In the genomic region with DNA sequence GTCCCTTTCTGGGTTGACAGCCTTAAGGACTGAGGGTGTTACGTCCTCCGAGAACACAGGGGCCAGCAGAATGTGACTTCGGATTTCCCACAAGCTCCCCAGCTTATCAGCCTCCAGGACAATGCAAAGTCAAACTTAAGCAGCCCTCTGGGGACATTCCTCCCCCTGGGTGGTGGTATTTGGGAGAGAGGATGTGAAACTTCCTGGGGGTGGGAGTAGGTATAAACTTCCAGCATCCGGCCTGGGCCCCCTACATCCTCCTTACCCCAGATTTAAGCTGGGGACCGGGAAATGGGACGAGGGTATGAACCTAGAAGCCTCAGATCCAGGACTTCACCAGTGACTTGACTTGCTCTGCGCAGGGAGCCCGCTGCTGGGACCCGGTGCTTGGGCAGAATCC, we compare ENCODE assay signal across 9 mouse cellular contexts. TPM values are rescaled to one million over a fixed set of nuclear protein-coding genes. Genes with fewer than 3 reads are reported as not detected.
DNase-seq lines count a peak whose midpoint lies in the region; ATAC-seq and TF ChIP-seq lines count a peak whose summit lies in the region.
"Had no signal": no experiment of that assay in that cellular context is flagged by ENCODE, and none has a peak within 500 bp of the region (broad histone marks: within the 10 kb centered on the region; RNA-seq: fewer than 3 reads in every experiment).

No protein-coding gene starts in this region.

- peak overlapping the region; percentile 70 for H3K4me2 ChIP-seq in forebrain, embryonic 13.5 days
- peak overlapping the region; percentile 52 for H3K4me2 ChIP-seq in limb, embryonic 15.5 days
- peak overlapping the region; percentile 63 for H3K4me2 ChIP-seq in neural tube, embryonic 13.5 days

- peak overlapping the region; percentile 75 for H3K27ac ChIP-seq in layer of hippocampus, adult 2 months
- peak overlapping the region; percentile 14; the same call in 1 of the 2 replicates for H3K27ac ChIP-seq in forebrain, embryonic 13.5 days
- H3K27ac ChIP-seq in limb, embryonic 15.5 days = peak overlapping the region; percentile 73
- peak overlapping the region; percentile 79 for H3K27ac ChIP-seq in neural tube, embryonic 13.5 days (replicated peaks)

- H3K9ac ChIP-seq in forebrain, embryonic 13.5 days = peak overlapping the region; percentile 67
- H3K9ac ChIP-seq in limb, embryonic 15.5 days = no peak overlapping the region; the same call in 1 of the 2 replicates
- peak overlapping the region; percentile 67 for H3K9ac ChIP-seq in neural tube, embryonic 13.5 days

- TF ChIP-seq CTCF in layer of hippocampus, adult 2 months (conservative IDR thresholded peaks at IDR 0.05) = no peak

- peaks cover 34% of the 10 kb centered on the region for H3K27me3 ChIP-seq in forebrain, embryonic 13.5 days
- peaks cover 10% of the 10 kb centered on the region; the same call in 1 of the 2 replicates for H3K27me3 ChIP-seq in limb, embryonic 15.5 days
- peaks cover 52% of the 10 kb centered on the region for H3K27me3 ChIP-seq in neural tube, embryonic 13.5 days

- peaks cover 53% of the 10 kb centered on the region for H3K4me1 ChIP-seq in forebrain, embryonic 13.5 days
- H3K4me1 ChIP-seq in limb, embryonic 15.5 days = peaks cover 54% of the 10 kb centered on the region
- peaks cover 50% of the 10 kb centered on the region for H3K4me1 ChIP-seq in neural tube, embryonic 13.5 days (replicated peaks)

- H3K36me3 ChIP-seq in forebrain, embryonic 13.5 days (ENCODE audit: poor library complexity, severe bottlenecking) = no peaks in the 10 kb centered on the region
- H3K36me3 ChIP-seq in limb, embryonic 15.5 days = no peaks in the 10 kb centered on the region
- H3K36me3 ChIP-seq in neural tube, embryonic 13.5 days = no peaks in the 10 kb centered on the region

- 12% methylated on average over 9 of the region's 9 CpGs for WGBS in forebrain, embryonic 13.5 days
- WGBS in limb, embryonic 15.5 days = 10% methylated on average over 9 of the region's 9 CpGs
- WGBS in neural tube, embryonic 13.5 days = 8% methylated on average over 9 of the region's 9 CpGs

- H3K9me3 ChIP-seq in forebrain, embryonic 13.5 days (replicated peaks) = no peaks in the 10 kb centered on the region
- no peaks in the 10 kb centered on the region for H3K9me3 ChIP-seq in limb, embryonic 15.5 days
- H3K9me3 ChIP-seq in neural tube, embryonic 13.5 days = no peaks in the 10 kb centered on the region

- ATAC-seq in forebrain, embryonic 13.5 days = no peak
- no peak for ATAC-seq in limb, embryonic 15.5 days (ENCODE audit: insufficient number of reproducible peaks, low FRiP score, low TSS enrichment, low read depth)
- no peak for ATAC-seq in neural tube, embryonic 13.5 days (ENCODE audit: low read depth)

- peak overlapping the region; percentile 29 for H3K4me3 ChIP-seq in layer of hippocampus, adult 2 months
- peak overlapping the region; percentile 41 for H3K4me3 ChIP-seq in forebrain, embryonic 13.5 days
- H3K4me3 ChIP-seq in limb, embryonic 15.5 days = peak overlapping the region; percentile 29
- H3K4me3 ChIP-seq in neural tube, embryonic 13.5 days = peak overlapping the region; percentile 34

- no peak for DNase-seq in layer of hippocampus, adult 2 months (ENCODE audit: low spot score in 2 of 2)
- DNase-seq in layer of hippocampus, postnatal 14 days (ENCODE audit: low spot score in 2 of 2) = no peak
- no peak for DNase-seq in adrenal gland, adult (ENCODE audit: inconsistent age in 2 of 2, low spot score in 1 of 2)
- DNase-seq in spleen, postnatal 36 days (ENCODE audit: low spot score in 2 of 2) = no peak
- no peak for DNase-seq in thymus, postnatal 4 days

RNA-seq across cellular contexts. Expression of gene Mcam, which starts 4.6 kb away (rescaled TPM):
- 10 to 100 TPM; 10.1 to 15.9 TPM for total RNA-seq in layer of hippocampus, adult 2 months (2021)
- total RNA-seq in layer of hippocampus, postnatal 14 days (2021) = 10 to 100 TPM; 24.5 to 27.8 TPM
- polyA plus RNA-seq in forebrain, embryonic 13.5 days (2015; fragmentation: Nextera tagmentation; extraction: Ambion mirVana) = 15.6 and 16.7 TPM in 2 replicates
- polyA plus RNA-seq in limb, embryonic 15.5 days (2015; fragmentation: Nextera tagmentation; extraction: Ambion mirVana) = 41.5 and 47.3 TPM in 2 replicates
- polyA plus RNA-seq in neural tube, embryonic 13.5 days (2015; fragmentation: Nextera tagmentation; extraction: Ambion mirVana) = 21.0 and 23.6 TPM in 2 replicates

RNA-seq across cellular contexts. Expression of gene Rnf26, which starts 16.3 kb away (rescaled TPM):
- 10 to 100 TPM; 29.2 to 30.7 TPM for total RNA-seq in layer of hippocampus, adult 2 months (2021)
- total RNA-seq in layer of hippocampus, postnatal 14 days (2021) = 10 to 100 TPM; 27.7 to 28.2 TPM
- 45.7 and 50.1 TPM in 2 replicates for polyA plus RNA-seq in forebrain, embryonic 13.5 days (2015; fragmentation: Nextera tagmentation; extraction: Ambion mirVana)
- 61.9 and 70.5 TPM in 2 replicates for polyA plus RNA-seq in limb, embryonic 15.5 days (2015; fragmentation: Nextera tagmentation; extraction: Ambion mirVana)
- 34.5 and 35.4 TPM in 2 replicates for polyA plus RNA-seq in neural tube, embryonic 13.5 days (2015; fragmentation: Nextera tagmentation; extraction: Ambion mirVana)

RNA-seq across cellular contexts. Expression of gene Gm49380, which starts 16.3 kb away (rescaled TPM):
- under 1 TPM; 0.27 to 0.38 TPM for total RNA-seq in layer of hippocampus, adult 2 months (2021)
- total RNA-seq in layer of hippocampus, postnatal 14 days (2021) = under 1 TPM; 0.14 to 0.29 TPM
- polyA plus RNA-seq in forebrain, embryonic 13.5 days (2015; fragmentation: Nextera tagmentation; extraction: Ambion mirVana) = 0.19 TPM in 1 of 2 replicates, not detected in the other
- 0.27 and 0.28 TPM in 2 replicates for polyA plus RNA-seq in limb, embryonic 15.5 days (2015; fragmentation: Nextera tagmentation; extraction: Ambion mirVana)
- polyA plus RNA-seq in neural tube, embryonic 13.5 days (2015; fragmentation: Nextera tagmentation; extraction: Ambion mirVana) = 0.18 and 0.28 TPM in 2 replicates

RNA-seq across cellular contexts. Expression of gene C1qtnf5, which starts 22.6 kb away (rescaled TPM):
- 10 to 100 TPM; 12.3 to 14.4 TPM for total RNA-seq in layer of hippocampus, adult 2 months (2021)
- 10 to 100 TPM; 13.5 to 18.6 TPM for total RNA-seq in layer of hippocampus, postnatal 14 days (2021)
- polyA plus RNA-seq in forebrain, embryonic 13.5 days (2015; fragmentation: Nextera tagmentation; extraction: Ambion mirVana) = 1.0 and 1.2 TPM in 2 replicates
- polyA plus RNA-seq in limb, embryonic 15.5 days (2015; fragmentation: Nextera tagmentation; extraction: Ambion mirVana) = 8.5 and 9.4 TPM in 2 replicates
- polyA plus RNA-seq in neural tube, embryonic 13.5 days (2015; fragmentation: Nextera tagmentation; extraction: Ambion mirVana) = 3.1 and 3.6 TPM in 2 replicates

RNA-seq across cellular contexts. Expression of gene Mfrp, which starts 28.1 kb away (rescaled TPM):
- 1 to 10 TPM in 1 of 2 experiments, not detected in 1; 1.3 TPM for total RNA-seq in layer of hippocampus, adult 2 months (2021)
- 1 to 10 TPM in 1 of 2 experiments, under 1 TPM in 1; 0.33 to 8.6 TPM for total RNA-seq in layer of hippocampus, postnatal 14 days (2021)
- 0.06 and 0.23 TPM in 2 replicates for polyA plus RNA-seq in forebrain, embryonic 13.5 days (2015; fragmentation: Nextera tagmentation; extraction: Ambion mirVana)
- polyA plus RNA-seq in limb, embryonic 15.5 days (2015; fragmentation: Nextera tagmentation; extraction: Ambion mirVana) = 0.10 and 0.20 TPM in 2 replicates
- not detected in 2 replicates for polyA plus RNA-seq in neural tube, embryonic 13.5 days (2015; fragmentation: Nextera tagmentation; extraction: Ambion mirVana)
- total RNA-seq: heart, postnatal 14 days had no signal

Comparison
In these comparisons a context has a peak if more than half of its experiments do, and no peak if none do; other contexts are left out.
1. H3K27ac ChIP-seq: peak in every context shown above with its lines; median percentile 79 in neural tube, embryonic 13.5 days; 75 in layer of hippocampus, adult 2 months; 73 in limb, embryonic 15.5 days; 14 in forebrain, embryonic 13.5 days.